Mouse (Mus musculus) olfactory bulb, adult 2 months (tissue): ENCODE measurements around the gene Ttll6. TPM values are rescaled to one million over a fixed set of nuclear protein-coding genes. Genes with fewer than 3 reads are reported as not detected.
"Not testable (repeated sequence)": the region's sequence is repeated elsewhere in the genome, so short reads cannot be mapped to it uniquely, and the experiment has no call there.

Source experiments
- H3K27ac ChIP-seq: fragments of 200-500 bp; 2 replicates; pipeline ENCODE4 v1.5.1; 2012; ENCODE audit warnings: low read depth, low read length; ENCODE audit not compliant: insufficient read depth
- H3K4me1 ChIP-seq: fragments of 200-500 bp; 2 replicates; pipeline ENCODE4 v1.6.1; 2012; ENCODE audit warnings: low read length; ENCODE audit not compliant: control insufficient read depth, insufficient read depth
- H3K4me3 ChIP-seq: fragments of 200-500 bp; 2 replicates; pipeline ENCODE4 v1.5.1; 2012; ENCODE audit warnings: mild to moderate bottlenecking, low read depth, low read length, moderate library complexity; ENCODE audit not compliant: insufficient read depth
- CTCF ChIP-seq: fragments of 200-500 bp; IDR thresholded peaks from 2 replicates; pipeline ENCODE4 v1.5.1; 2012; ENCODE audit warnings: low read depth, mild to moderate bottlenecking, low read length, moderate library complexity; ENCODE audit not compliant: insufficient read depth
- POLR2A ChIP-seq: fragments of 200-500 bp; IDR thresholded peaks from 2 replicates; pipeline ENCODE4 v1.6.1; 2012; ENCODE audit warnings: mild to moderate bottlenecking, low read depth, low read length, moderate library complexity; ENCODE audit not compliant: insufficient read depth
- WGBS: fragments of 180-500 bp; shearing (Covaris S2); methylation state at CpG from one replicate; pipeline ENCODE4 v1.1.7; 2018; 5-methylcytosine and 5-hydroxymethylcytosine counted together
- polyA plus RNA-seq: library from polyadenylated mRNA; stranded (reverse); fragments of >200 nt; gene quantifications from 2 replicates; pipeline ENCODE4 v1.2.4, GENCODE M21; 2012; ENCODE audit warnings: low replicate concordance; ENCODE audit not compliant: missing spikeins, insufficient read depth, insufficient read length

Ttll6 gene
- polyA plus RNA-seq, 1 experiment, result not detected

- H3K27ac ChIP-seq, result no peak overlapping the region
- H3K4me1 ChIP-seq, result no peaks in the 10 kb centered on the region
- TF ChIP-seq POLR2A (no peak), CTCF (no peak)
- WGBS, result 92% methylated on average over 6 of the region's 6 CpGs
- no peak overlapping the region for H3K4me3 ChIP-seq
These were observed 18.2 kb upstream of the Ttll6 start for GRCm38 (mm10) chr11:96115416-96115815.

- Histone ChIP-seq H3K4me3 (no peak overlapping the region), H3K4me1 (no peaks in the 10 kb centered on the region), H3K27ac (no peak overlapping the region)
- WGBS, result 91% methylated on average over 3 of the region's 3 CpGs
- TF ChIP-seq CTCF, result no peak
- TF ChIP-seq POLR2A, result no peak
These were observed 17.5 kb upstream of the Ttll6 start for GRCm38 (mm10) chr11:96116116-96116515.

GRCm38 (mm10) chr11:96116925-96117324, 16.7 kb upstream of the Ttll6 start:
- not testable (repeated sequence) for H3K27ac ChIP-seq, H3K4me1 ChIP-seq, H3K4me3 ChIP-seq
- 84% methylated on average over 3 of the region's 3 CpGs for WGBS

- TF ChIP-seq CTCF (no peak), POLR2A (no peak)
- Histone ChIP-seq H3K4me1 (peaks cover 3% of the 10 kb centered on the region), H3K4me3 (no peak overlapping the region), H3K27ac (no peak overlapping the region)
- WGBS, result 62% methylated on average over 3 of the region's 3 CpGs
These were observed 14.2 kb upstream of the Ttll6 start for GRCm38 (mm10) chr11:96119401-96119800.

- H3K4me3 ChIP-seq, H3K4me1 ChIP-seq, H3K27ac ChIP-seq: not testable (repeated sequence)
- 78% methylated on average over 4 of the region's 4 CpGs for WGBS
These were observed 10.8 kb upstream of the Ttll6 start for GRCm38 (mm10) chr11:96122806-96123205.

- H3K27ac ChIP-seq, result no peak overlapping the region
- no peak overlapping the region for H3K4me3 ChIP-seq
- H3K4me1 ChIP-seq, result peaks cover 6% of the 10 kb centered on the region
- WGBS, result 3% methylated on average over 45 of the region's 45 CpGs
- TF ChIP-seq POLR2A (no peak), CTCF (no peak)
These were observed 9.3 kb upstream of the Ttll6 start for GRCm38 (mm10) chr11:96124052-96124914.

GRCm38 (mm10) chr11:96130606-96131005, 3.0 kb upstream of the Ttll6 start:
- 75% methylated on average over 10 of the region's 10 CpGs for WGBS
- Histone ChIP-seq H3K4me1 (no peaks in the 10 kb centered on the region), H3K27ac (no peak overlapping the region), H3K4me3 (no peak overlapping the region)
- no peak for TF ChIP-seq POLR2A
- TF ChIP-seq CTCF, result no peak

GRCm38 (mm10) chr11:96135847-96136246, 2.3 kb downstream of the Ttll6 start:
- TF ChIP-seq POLR2A (no peak), CTCF (no peak)
- 80% methylated on average over 8 of the region's 8 CpGs for WGBS
- no peak overlapping the region for H3K27ac ChIP-seq
- H3K4me1 ChIP-seq, result no peaks in the 10 kb centered on the region
- H3K4me3 ChIP-seq, result no peak overlapping the region

- H3K4me3 ChIP-seq, result no peak overlapping the region
- TF ChIP-seq CTCF (no peak), POLR2A (no peak)
- H3K27ac ChIP-seq, result no peak overlapping the region
- no peaks in the 10 kb centered on the region for H3K4me1 ChIP-seq
- WGBS, result 58% methylated on average over 4 of the region's 4 CpGs
These were observed 7.2 kb downstream of the Ttll6 start for GRCm38 (mm10) chr11:96140726-96141175.
